Mouse (Mus musculus) forebrain, postnatal 0 days (tissue): ENCODE results near the gene Dnaja3. TPM values are rescaled to one million over a fixed set of nuclear protein-coding genes. Genes with fewer than 3 reads are reported as not detected.
"Not testable (repeated sequence)": the region's sequence is repeated elsewhere in the genome, so short reads cannot be mapped to it uniquely, and the experiment has no call there.

Source experiments
- ATAC-seq: fragments of 200-750 bp; cut with Nextera tagmentation; 2 replicates; pipeline ENCODE4 v1.8.0; 2017; ENCODE audit warnings: mild to moderate bottlenecking, moderate library complexity
- DNase-seq: peaks from one replicate; pipeline ENCODE4 v3.0.0-alpha.2; 2015
- H3K27ac ChIP-seq: fragments of 300-500 bp; sonication (generic); 2 replicates; pipeline ENCODE4 v1.5.1; 2014; ENCODE audit warnings: low read depth, mild to moderate bottlenecking, antibody characterized with exemption, low read length, moderate library complexity, mixed read lengths
- H3K27me3 ChIP-seq: fragments of 300-500 bp; sonication (generic); 2 replicates; pipeline ENCODE4 v1.6.1; 2014; ENCODE audit warnings: mild to moderate bottlenecking, low read length, mixed read lengths; ENCODE audit not compliant: insufficient read depth
- H3K36me3 ChIP-seq: fragments of 300-500 bp; sonication (generic); 2 replicates; pipeline ENCODE4 v1.6.1; 2014; ENCODE audit warnings: mild to moderate bottlenecking, moderate library complexity; ENCODE audit not compliant: insufficient read depth
- H3K4me1 ChIP-seq: fragments of 300-500 bp; sonication (generic); 2 replicates; pipeline ENCODE4 v1.6.1; 2014; ENCODE audit warnings: antibody characterized with exemption; ENCODE audit not compliant: insufficient read depth
- H3K4me2 ChIP-seq: fragments of 300-500 bp; sonication (generic); 2 replicates; pipeline ENCODE4 v1.6.1; 2014; ENCODE audit warnings: low read depth, mild to moderate bottlenecking, moderate library complexity
- H3K4me3 ChIP-seq: fragments of 300-500 bp; sonication (generic); 2 replicates; pipeline ENCODE4 v1.5.1; 2014; ENCODE audit warnings: low read depth, low read length, mixed read lengths
- H3K9ac ChIP-seq: fragments of 300-500 bp; sonication (generic); 2 replicates; pipeline ENCODE4 v1.6.1; 2014; ENCODE audit warnings: mild to moderate bottlenecking
- H3K9me3 ChIP-seq: fragments of 300-500 bp; sonication (generic); 2 replicates; pipeline ENCODE4 v1.6.1; 2016; ENCODE audit warnings: low read length
- CTCF ChIP-seq: sonication (generic); IDR thresholded peaks from 2 replicates; pipeline ENCODE4 v1.5.1; 2016; ENCODE audit warnings: antibody characterized with exemption, control low read depth, low read depth
- WGBS: fragments of 180-500 bp; shearing (Covaris S2); extraction: QIAGEN DNeasy Blood & Tissue Kit; methylation state at CpG from one replicate; pipeline ENCODE4 v1.1.7; 2014; 5-methylcytosine and 5-hydroxymethylcytosine counted together
- polyA plus RNA-seq: library from polyadenylated mRNA; unstranded; fragments of >200 nt; fragmentation: Nextera tagmentation; extraction: Ambion mirVana; gene quantifications from 2 replicates; pipeline ENCODE4 v1.2.1, GENCODE M21; 2015
- total RNA-seq: library from RNA; depleted of rRNA; stranded (reverse); fragments of >200 nt; gene quantifications from 2 replicates; pipeline ENCODE4 v1.2.3, GENCODE M21; 2014

Dnaja3 gene
- total and polyA plus RNA-seq, 2 experiments from 2014 or later, result 48.6 to 51.5 TPM

DNA sequence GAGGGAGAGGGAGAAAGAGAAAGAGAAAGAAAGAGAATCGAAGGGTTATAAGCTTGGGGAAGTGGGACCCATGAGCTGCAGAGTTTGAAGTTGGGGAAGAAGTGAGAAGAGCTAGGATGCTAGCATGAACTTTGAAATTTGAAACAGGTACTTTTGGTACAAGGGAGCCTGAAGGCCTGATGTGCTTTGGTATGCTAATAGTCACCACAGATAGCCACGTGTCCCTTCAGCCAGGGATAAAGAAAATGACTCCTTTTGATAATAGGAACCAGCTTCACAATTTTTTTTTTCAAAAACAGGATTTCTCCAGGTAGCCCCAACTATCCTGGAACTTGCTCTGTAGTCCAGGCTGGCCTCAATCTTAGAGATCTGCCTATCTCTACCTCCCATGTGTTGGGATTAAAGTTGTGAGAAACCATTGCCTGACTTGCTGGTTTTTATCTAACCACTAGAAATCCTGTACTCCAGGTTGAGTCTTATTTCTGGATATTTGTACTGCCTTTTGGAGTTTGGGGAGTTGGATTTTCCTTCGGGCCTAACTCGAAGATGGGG is 42.9 kb downstream of the Dnaja3 start:
- H3K9ac ChIP-seq, result no peak overlapping the region
- DNase-seq (no peak), ATAC-seq (no peak)
- no peaks in the 10 kb centered on the region for H3K27me3 ChIP-seq
- peak overlapping the region; percentile 94; the same call in 1 of the 2 replicates for H3K4me2 ChIP-seq
- peaks cover 3% of the 10 kb centered on the region; the same call in 1 of the 2 replicates for H3K36me3 ChIP-seq
- no peak overlapping the region for H3K4me3 ChIP-seq
- H3K9me3 ChIP-seq, result no peaks in the 10 kb centered on the region
- no peak for TF ChIP-seq CTCF
- WGBS, result 81% methylated on average over 4 of the region's 4 CpGs
- no peak overlapping the region for H3K27ac ChIP-seq
- peaks cover 15% of the 10 kb centered on the region for H3K4me1 ChIP-seq

DNA sequence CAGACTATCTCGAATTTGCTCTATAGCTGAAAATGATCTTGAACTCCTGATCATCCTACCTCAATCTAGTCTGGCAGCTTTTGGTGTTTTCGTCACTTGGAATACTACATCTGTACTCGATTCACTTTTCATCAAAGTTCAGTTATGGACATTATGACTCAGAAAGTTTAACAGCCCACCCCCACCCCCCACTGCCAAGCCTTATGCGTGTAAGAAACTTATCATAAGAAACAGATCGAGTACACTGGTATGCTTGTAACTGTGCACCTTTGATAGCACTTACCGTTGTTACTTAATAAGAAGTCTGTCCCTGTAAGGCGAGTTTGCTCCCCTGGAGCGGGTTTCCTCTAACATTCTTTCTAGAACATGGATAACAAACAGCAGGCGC is 43.4 kb downstream of the Dnaja3 start:
- Histone ChIP-seq H3K4me1 (peaks cover 15% of the 10 kb centered on the region), H3K9me3 (no peaks in the 10 kb centered on the region), H3K9ac (peak overlapping the region; percentile 86), H3K27ac (peak overlapping the region; percentile 81), H3K36me3 (peaks cover 8% of the 10 kb centered on the region; the same call in 1 of the 2 replicates), H3K4me2 (peak overlapping the region; percentile 94), H3K27me3 (no peaks in the 10 kb centered on the region), H3K4me3 (peak overlapping the region; percentile 65)
- DNase-seq (no peak), ATAC-seq (no peak)
- no peak for TF ChIP-seq CTCF
- WGBS, result 31% methylated on average over 9 of the region's 9 CpGs

DNA sequence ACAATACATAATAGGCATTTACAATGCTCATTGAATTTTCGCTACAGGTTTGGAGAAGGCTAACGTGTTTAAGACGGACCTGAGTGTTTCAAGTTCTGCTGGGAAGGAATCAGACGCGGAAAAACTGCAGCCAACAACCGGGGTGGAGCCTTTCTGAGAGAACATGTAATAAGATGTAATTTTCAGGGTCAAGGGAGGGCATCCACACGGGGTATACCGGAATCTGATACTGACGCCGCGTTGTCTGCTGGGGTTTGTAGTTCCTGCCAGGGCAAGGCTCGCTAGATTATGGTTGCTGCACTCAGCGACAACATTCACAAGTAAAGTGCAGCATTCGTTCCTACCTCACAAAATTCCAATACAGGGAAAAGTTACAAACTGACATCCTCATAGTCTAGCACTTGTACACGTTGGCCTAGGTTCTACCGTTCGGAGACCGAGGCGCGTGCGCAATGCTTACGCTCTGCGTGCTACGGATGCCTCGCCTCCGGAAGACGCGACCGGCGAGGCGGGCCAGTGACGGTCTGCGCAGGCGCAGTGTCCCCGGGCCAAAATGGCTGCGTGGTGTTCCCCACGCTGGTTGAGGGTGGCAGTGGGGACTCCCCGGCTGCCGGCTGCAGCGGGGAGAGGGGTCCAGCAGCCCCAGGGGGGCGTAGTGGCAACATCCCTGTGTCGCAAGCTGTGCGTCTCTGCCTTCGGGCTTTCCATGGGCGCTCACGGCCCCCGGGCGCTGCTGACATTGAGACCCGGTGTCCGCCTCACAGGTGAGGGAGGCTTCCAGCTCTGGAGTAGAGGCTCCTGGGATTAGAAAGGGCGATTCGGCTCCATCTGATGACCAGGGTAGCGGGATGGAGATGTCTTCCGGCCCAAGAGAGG is 44.0 kb downstream of the Dnaja3 start:
- ATAC-seq (peak; percentile 95), DNase-seq (peak; percentile 98)
- peak overlapping the region; percentile 81 for H3K27ac ChIP-seq
- peak overlapping the region; percentile 86 for H3K9ac ChIP-seq
- no peaks in the 10 kb centered on the region for H3K27me3 ChIP-seq
- peak; percentile 21; the same call in 1 of the 2 replicates for TF ChIP-seq CTCF
- H3K4me1 ChIP-seq, result peaks cover 10% of the 10 kb centered on the region; the same call in 1 of the 2 replicates
- peak overlapping the region; percentile 65 for H3K4me3 ChIP-seq
- WGBS, result under 1% methylated on average over 54 of the region's 54 CpGs
- peaks cover 8% of the 10 kb centered on the region; the same call in 1 of the 2 replicates for H3K36me3 ChIP-seq
- H3K9me3 ChIP-seq, result no peaks in the 10 kb centered on the region
- peak overlapping the region; percentile 94 for H3K4me2 ChIP-seq

DNA sequence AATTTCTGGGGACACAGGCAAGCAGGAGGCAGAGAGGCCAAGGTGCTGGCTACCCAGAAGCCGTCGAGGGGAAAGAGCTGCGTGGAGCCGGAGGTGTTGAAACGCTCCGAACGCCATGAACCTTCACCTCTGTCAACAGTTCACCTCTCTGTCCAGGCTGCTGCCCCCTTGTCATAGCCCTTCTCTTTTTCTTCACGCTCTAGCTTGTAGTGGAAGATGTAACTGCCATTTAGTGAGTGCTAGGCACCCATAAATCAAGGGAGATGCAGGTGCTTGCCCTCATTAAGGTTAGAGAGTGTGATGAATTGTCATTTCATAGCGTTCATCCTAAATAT is 44.6 kb downstream of the Dnaja3 start:
- Histone ChIP-seq H3K27ac (peak overlapping the region; percentile 81; the same call in 1 of the 2 replicates), H3K9ac (peak overlapping the region; percentile 86), H3K27me3 (no peaks in the 10 kb centered on the region), H3K4me3 (peak overlapping the region; percentile 65), H3K4me1 (peaks cover 9% of the 10 kb centered on the region; the same call in 1 of the 2 replicates), H3K36me3 (peaks cover 13% of the 10 kb centered on the region), H3K9me3 (no peaks in the 10 kb centered on the region), H3K4me2 (peak overlapping the region; percentile 94)
- ATAC-seq, result peak; percentile 1; the same call in 1 of the 2 replicates
- no peak for DNase-seq
- WGBS, result 2% methylated on average over 9 of the region's 9 CpGs
- no peak for TF ChIP-seq CTCF

DNA sequence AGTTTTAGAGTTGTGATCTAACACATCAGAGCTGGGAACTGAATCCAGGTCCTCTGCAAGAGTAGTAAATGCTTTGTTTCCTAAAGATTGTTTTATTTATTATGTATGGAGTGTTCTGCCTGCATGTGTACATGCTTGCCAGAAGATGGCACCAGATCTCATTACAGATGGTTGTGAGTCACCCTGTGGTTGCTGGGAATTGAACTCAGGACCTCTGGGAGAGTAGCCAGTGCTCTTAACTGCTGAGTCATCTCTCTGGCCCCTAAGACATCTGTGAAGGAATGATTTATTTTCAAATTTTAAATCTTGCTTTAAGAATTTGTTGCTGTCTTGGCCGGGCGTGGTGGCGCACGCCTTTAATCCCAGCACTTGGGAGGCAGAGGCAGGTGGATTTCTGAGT is 49.6 kb downstream of the Dnaja3 start:
- peaks cover 57% of the 10 kb centered on the region for H3K36me3 ChIP-seq

DNA sequence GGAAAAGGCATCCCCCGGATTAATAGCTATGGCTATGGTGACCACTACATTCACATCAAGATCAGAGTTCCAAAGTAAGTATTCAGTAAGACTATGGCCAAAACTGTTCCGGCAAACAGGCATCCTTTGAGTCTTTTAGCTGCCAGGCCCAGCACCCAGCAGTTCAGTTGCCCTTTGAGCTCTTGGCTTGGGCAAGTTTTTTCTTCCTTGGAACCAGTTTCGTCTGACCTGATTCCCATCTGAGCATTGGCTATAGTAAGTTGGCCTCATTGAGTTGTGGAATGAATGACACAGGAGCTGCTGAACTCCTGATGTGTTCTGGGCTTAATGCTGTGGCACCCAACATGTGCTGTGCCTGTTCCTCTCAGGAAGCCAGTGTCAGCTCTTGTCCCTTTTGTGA is 61.4 kb downstream of the Dnaja3 start:
- Histone ChIP-seq H3K4me1 (no peaks in the 10 kb centered on the region), H3K36me3 (peaks cover 95% of the 10 kb centered on the region), H3K4me3 (no peak overlapping the region), H3K9me3 (no peaks in the 10 kb centered on the region), H3K9ac (no peak overlapping the region), H3K27ac (no peak overlapping the region), H3K4me2 (no peak overlapping the region), H3K27me3 (no peaks in the 10 kb centered on the region)
- no peak for TF ChIP-seq CTCF
- WGBS, result 88% methylated on average over 3 of the region's 3 CpGs
- ATAC-seq, result no peak
- no peak for DNase-seq

More for the DNA sequence above, 49.6 kb downstream of the Dnaja3 start:
- not testable (repeated sequence) for H3K27me3 ChIP-seq, H3K9me3 ChIP-seq, H3K27ac ChIP-seq, H3K4me2 ChIP-seq, H3K4me1 ChIP-seq, ATAC-seq, DNase-seq, H3K4me3 ChIP-seq, H3K9ac ChIP-seq
- TF ChIP-seq CTCF, result peak; percentile 41
- 98% methylated on average over 4 of the region's 4 CpGs for WGBS

DNA sequence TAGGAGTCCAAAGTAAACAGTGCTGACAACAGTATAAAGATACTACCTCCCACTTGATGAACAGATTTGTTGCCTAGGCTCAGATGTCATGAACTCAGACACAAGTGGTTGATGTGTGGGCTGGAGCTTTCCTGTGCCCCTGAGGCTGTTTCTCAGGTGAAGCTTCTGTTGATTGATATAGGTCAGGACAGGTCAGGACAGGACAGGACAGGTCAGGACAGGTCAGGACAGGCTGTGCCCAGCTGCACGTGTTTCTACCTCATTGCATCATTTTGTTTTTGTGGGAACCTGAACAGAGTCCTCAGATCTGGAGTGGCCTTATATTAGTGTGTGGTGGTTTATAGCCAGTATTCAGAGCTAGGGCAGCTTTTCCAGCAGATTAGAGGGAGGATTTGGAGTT is 62.9 kb downstream of the Dnaja3 start:
- WGBS, result 81% methylated on average over 1 of the region's 1 CpGs
- no peak for TF ChIP-seq CTCF
- no peaks in the 10 kb centered on the region for H3K9me3 ChIP-seq
- DNase-seq (no peak), ATAC-seq (no peak)
- H3K27me3 ChIP-seq, result no peaks in the 10 kb centered on the region
- H3K9ac ChIP-seq, result no peak overlapping the region
- H3K4me2 ChIP-seq, result no peak overlapping the region
- H3K27ac ChIP-seq, result no peak overlapping the region
- peaks cover 95% of the 10 kb centered on the region for H3K36me3 ChIP-seq
- H3K4me3 ChIP-seq, result no peak overlapping the region
- no peaks in the 10 kb centered on the region for H3K4me1 ChIP-seq
